Mouse (Mus musculus) ES-Bruce4 (cell line): ENCODE measurements around the gene Mindy4.

Experiments used
- CTCF ChIP-seq: IDR thresholded peaks from one replicate; pipeline ENCODE4 v1.8.1; 2011; ENCODE audit warnings: low read depth, low read length
- POLR2A ChIP-seq: IDR thresholded peaks from one replicate; pipeline ENCODE4 v1.8.1; 2011; ENCODE audit warnings: low read length; ENCODE audit not compliant: insufficient read depth

DNA sequence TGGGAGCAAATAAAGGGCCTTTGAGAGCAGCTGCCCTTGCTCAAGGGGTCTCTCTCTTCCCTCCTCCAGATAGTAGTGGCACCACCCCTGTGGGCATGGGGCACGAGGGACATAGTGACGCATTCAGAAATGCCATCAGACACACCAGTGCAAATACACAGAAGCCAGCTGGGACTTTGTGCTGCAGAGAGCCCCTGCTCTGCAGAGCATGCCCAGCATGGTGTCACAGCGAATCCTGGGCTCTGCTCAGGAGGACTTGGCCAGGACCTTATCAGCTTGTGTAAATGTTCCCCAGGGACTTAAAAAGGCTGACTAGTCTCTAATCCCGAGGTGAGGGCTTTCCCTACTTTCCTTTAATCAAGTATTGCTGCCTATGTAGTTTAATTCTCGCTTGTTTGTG, 138.5 kb downstream of the Mindy4 start:
- TF ChIP-seq POLR2A = no peak
- TF ChIP-seq CTCF = no peak
